Mouse (Mus musculus) heart, embryonic 14.5 days (tissue): ENCODE data around the gene Atp5d. TPM values are rescaled to one million over a fixed set of nuclear protein-coding genes. Genes with fewer than 3 reads are reported as not detected.

ENCODE experiments used
- ATAC-seq: fragments of 200-750 bp; cut with Nextera tagmentation; 2 replicates; pipeline ENCODE4 v1.8.0; 2017; ENCODE audit warnings: low read depth, moderate TSS enrichment; ENCODE audit not compliant: insufficient number of reproducible peaks, insufficient read depth, low FRiP score
- H3K27ac ChIP-seq, 2 experiments: fragments of 200-500 bp in 1 of 2; fragments of 300-500 bp in 1 of 2; sonication (generic) in 1 of 2; replicated peaks in 1 of 2; 2 replicates each; pipeline ENCODE4 v1.5.1; 2012 to 2014; ENCODE audit warnings: low read depth in 2 of 2, low read length in 2 of 2, control low read depth in 1 of 2, mild to moderate bottlenecking in 1 of 2, mixed read lengths in 1 of 2; ENCODE audit not compliant: control insufficient read depth in 1 of 2, insufficient read depth in 1 of 2
- H3K27me3 ChIP-seq: fragments of 300-500 bp; sonication (generic); 2 replicates; pipeline ENCODE4 v1.6.1; 2014; ENCODE audit warnings: mild to moderate bottlenecking, low read length, control low read depth; ENCODE audit not compliant: control insufficient read depth, insufficient read depth
- H3K36me3 ChIP-seq: fragments of 300-500 bp; sonication (generic); 2 replicates; pipeline ENCODE4 v1.6.1; 2014; ENCODE audit warnings: mild to moderate bottlenecking, control low read depth, low read length, mixed read lengths; ENCODE audit not compliant: control insufficient read depth, insufficient read depth
- H3K4me1 ChIP-seq, 2 experiments: fragments of 200-500 bp in 1 of 2; fragments of 300-500 bp in 1 of 2; sonication (generic) in 1 of 2; 2 replicates each; pipeline ENCODE4 v1.6.1; 2012 to 2014; ENCODE audit warnings: low read length in 2 of 2, control low read depth in 1 of 2, mixed read lengths in 1 of 2; ENCODE audit not compliant: control insufficient read depth in 2 of 2, insufficient read depth in 2 of 2
- H3K4me2 ChIP-seq: fragments of 300-500 bp; sonication (generic); 2 replicates; pipeline ENCODE4 v1.6.1; 2014; ENCODE audit warnings: mild to moderate bottlenecking, low read length
- H3K4me3 ChIP-seq, 2 experiments: fragments of 200-500 bp in 1 of 2; fragments of 300-500 bp in 1 of 2; sonication (generic) in 1 of 2; 2 replicates each; pipeline ENCODE4 v1.5.1; 2012 to 2014; ENCODE audit warnings: low read length in 2 of 2, mild to moderate bottlenecking in 2 of 2, control low read depth in 1 of 2, low read depth in 1 of 2, moderate library complexity in 1 of 2; ENCODE audit not compliant: control insufficient read depth in 1 of 2, insufficient read depth in 1 of 2
- H3K9ac ChIP-seq: fragments of 300-500 bp; sonication (generic); 2 replicates; pipeline ENCODE4 v1.6.1; 2014; ENCODE audit warnings: mild to moderate bottlenecking, low read length
- H3K9me3 ChIP-seq: fragments of 300-500 bp; sonication (generic); 2 replicates; pipeline ENCODE4 v1.6.1; 2016; ENCODE audit warnings: low read length, control low read depth; ENCODE audit not compliant: control insufficient read depth
- WGBS: fragments of 180-500 bp; shearing (Covaris S2); extraction: QIAGEN DNeasy Blood & Tissue Kit; methylation state at CpG from one replicate; pipeline ENCODE4 v1.1.7; 2014; 5-methylcytosine and 5-hydroxymethylcytosine counted together
- polyA plus RNA-seq: library from polyadenylated mRNA; unstranded; fragments of >200 nt; fragmentation: Nextera tagmentation; extraction: Ambion mirVana; gene quantifications from 2 replicates; pipeline ENCODE4 v1.2.1, GENCODE M21; 2014

Gene Atp5d
- polyA plus RNA-seq, 1 experiment from 2014 or later: 1,015 TPM

- peaks cover 16 to 44% of the 10 kb centered on the region in 2 experiments for H3K4me1 ChIP-seq
- no peak for ATAC-seq
- peak overlapping the region; percentile 92 for H3K9ac ChIP-seq
- no peaks in the 10 kb centered on the region for H3K27me3 ChIP-seq
- peaks cover 41% of the 10 kb centered on the region for H3K36me3 ChIP-seq
- 0 out of 4 replicates have a peak overlapping the region, but pooled peaks of 1 of the 2 experiments have one; percentile 81 for H3K27ac ChIP-seq
- 40% methylated on average over 1 of the region's 1 CpGs for WGBS
- peak overlapping the region; percentile 90 to 92 for H3K4me3 ChIP-seq
- H3K4me2 ChIP-seq: peak overlapping the region; percentile 93
- H3K9me3 ChIP-seq: no peaks in the 10 kb centered on the region
Observed at GRCm38 (mm10) chr10:80117736-80118135, 20.7 kb upstream of the Atp5d start.

- no peak for ATAC-seq
- 75% methylated on average over 6 of the region's 6 CpGs for WGBS
- Histone ChIP-seq H3K36me3 (peaks cover 43% of the 10 kb centered on the region), H3K9ac (peak overlapping the region; percentile 92; the same call in 1 of the 2 replicates), H3K27me3 (no peaks in the 10 kb centered on the region), H3K4me2 (peak overlapping the region; percentile 93), H3K27ac (no peak overlapping the region), H3K4me3 (peak overlapping the region in 1 of 2 experiments; percentile 90; a peak in 1 of 4 replicates), H3K4me1 (peaks cover 16 to 44% of the 10 kb centered on the region in 2 experiments), H3K9me3 (no peaks in the 10 kb centered on the region)
Observed at GRCm38 (mm10) chr10:80118552-80118951, 19.9 kb upstream of the Atp5d start.

- H3K9me3 ChIP-seq: no peaks in the 10 kb centered on the region
- 18% methylated on average over 2 of the region's 2 CpGs for WGBS
- ATAC-seq: no peak
- H3K4me2 ChIP-seq: 0 out of 2 replicates have a peak overlapping the region, but pooled peaks have one; percentile 11
- H3K9ac ChIP-seq: no peak overlapping the region; the same call in 1 of the 2 replicates
- H3K27ac ChIP-seq: 0 out of 4 replicates have a peak overlapping the region, but pooled peaks of 1 of the 2 experiments have one; percentile 12
- peaks cover 56% of the 10 kb centered on the region for H3K36me3 ChIP-seq
- peaks cover 10 to 36% of the 10 kb centered on the region in 2 experiments; a peak in 3 of 4 replicates for H3K4me1 ChIP-seq
- no peak overlapping the region for H3K4me3 ChIP-seq
- H3K27me3 ChIP-seq: no peaks in the 10 kb centered on the region
Observed at GRCm38 (mm10) chr10:80120146-80120545, 18.3 kb upstream of the Atp5d start.

GRCm38 (mm10) chr10:80121639-80122038 is 16.8 kb upstream of the Atp5d start:
- Histone ChIP-seq H3K4me1 (peaks cover 10 to 36% of the 10 kb centered on the region in 2 experiments; a peak in 3 of 4 replicates), H3K9me3 (no peaks in the 10 kb centered on the region), H3K27ac (no peak overlapping the region), H3K9ac (no peak overlapping the region), H3K27me3 (no peaks in the 10 kb centered on the region), H3K4me3 (no peak overlapping the region), H3K4me2 (no peak overlapping the region), H3K36me3 (peaks cover 71% of the 10 kb centered on the region)
- WGBS: 82% methylated on average over 2 of the region's 2 CpGs
- no peak for ATAC-seq

- Histone ChIP-seq H3K4me1 (peaks cover 3 to 16% of the 10 kb centered on the region in 2 experiments; a peak in 3 of 4 replicates), H3K36me3 (peaks cover 80% of the 10 kb centered on the region), H3K9ac (no peak overlapping the region), H3K4me2 (no peak overlapping the region), H3K9me3 (no peaks in the 10 kb centered on the region), H3K27me3 (no peaks in the 10 kb centered on the region), H3K4me3 (no peak overlapping the region), H3K27ac (no peak overlapping the region)
- ATAC-seq: no peak
- 79% methylated on average over 9 of the region's 9 CpGs for WGBS
Observed at GRCm38 (mm10) chr10:80123932-80124562, 14.4 kb upstream of the Atp5d start.

- Histone ChIP-seq H3K27ac (no peak overlapping the region), H3K4me1 (peaks cover 0 to 3% of the 10 kb centered on the region in 2 experiments; a peak in 3 of 4 replicates), H3K9ac (no peak overlapping the region), H3K9me3 (no peaks in the 10 kb centered on the region), H3K4me3 (no peak overlapping the region), H3K27me3 (no peaks in the 10 kb centered on the region), H3K4me2 (no peak overlapping the region), H3K36me3 (peaks cover 89% of the 10 kb centered on the region)
- 93% methylated on average over 8 of the region's 8 CpGs for WGBS
- no peak for ATAC-seq
Observed at GRCm38 (mm10) chr10:80127920-80128319, 10.5 kb upstream of the Atp5d start.

GRCm38 (mm10) chr10:80129846-80130245 is 8.6 kb upstream of the Atp5d start:
- no peak for ATAC-seq
- Histone ChIP-seq H3K9me3 (no peaks in the 10 kb centered on the region), H3K27me3 (no peaks in the 10 kb centered on the region), H3K4me3 (no peak overlapping the region), H3K4me1 (peaks cover 9 to 15% of the 10 kb centered on the region in 2 experiments), H3K4me2 (no peak overlapping the region), H3K27ac (no peak overlapping the region), H3K36me3 (peaks cover 79% of the 10 kb centered on the region), H3K9ac (no peak overlapping the region)
- WGBS: 94% methylated on average over 9 of the region's 9 CpGs
